In the genomic region with DNA sequence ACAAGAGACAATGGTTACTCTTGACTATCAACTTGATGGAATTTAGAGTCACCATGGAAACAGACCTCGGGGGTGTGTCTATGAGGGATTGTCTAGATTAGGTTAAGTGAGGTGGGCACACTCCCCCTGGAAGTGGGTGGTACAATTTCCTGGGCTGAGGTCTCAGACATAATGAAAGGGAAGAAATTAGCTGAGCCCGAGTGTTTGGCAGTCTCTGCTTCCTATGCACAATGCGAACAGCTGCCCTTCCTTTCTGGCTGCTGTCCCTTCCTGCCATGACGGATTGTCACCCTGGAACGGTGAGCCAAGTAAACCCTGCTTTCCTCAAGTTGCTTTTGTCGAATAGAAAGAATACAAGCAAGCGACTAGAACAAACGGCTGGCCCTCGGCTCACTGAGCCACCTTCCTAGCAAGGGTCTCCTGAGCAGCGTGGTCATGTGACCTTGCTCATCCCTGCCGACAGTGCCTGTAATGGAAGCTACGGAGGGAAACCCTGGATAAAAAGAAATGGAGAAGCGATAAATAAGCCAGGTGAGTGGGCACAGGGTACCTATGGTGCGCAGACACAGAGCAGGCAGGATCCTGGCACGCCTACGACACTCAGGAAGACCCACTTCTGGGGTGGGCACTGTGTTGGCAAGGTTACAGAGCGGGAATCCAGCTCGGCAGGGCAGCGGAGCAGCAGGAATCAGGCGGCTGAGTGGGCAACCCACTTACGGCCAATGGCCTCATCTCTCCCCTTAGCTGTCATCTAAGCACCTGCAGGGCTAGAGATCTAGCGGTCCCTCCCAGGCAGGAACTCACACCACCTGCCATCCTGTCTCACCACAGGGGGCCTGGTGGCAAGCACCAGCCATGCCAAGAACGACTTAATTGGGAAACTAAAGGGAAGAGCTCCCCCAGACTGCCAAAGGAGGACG, we compare ENCODE assay signal across 8 mouse cellular contexts.
DNase-seq lines count a peak whose midpoint lies in the region; ATAC-seq lines count a peak whose summit lies in the region.

No protein-coding gene starts in this region.

- no peaks in the 10 kb centered on the region for H3K36me3 ChIP-seq in forebrain, embryonic 13.5 days (ENCODE audit: poor library complexity, severe bottlenecking)
- no peaks in the 10 kb centered on the region for H3K36me3 ChIP-seq in midbrain, embryonic 12.5 days

- peak overlapping the region; percentile 88 for H3K27ac ChIP-seq in forebrain, embryonic 13.5 days
- H3K27ac ChIP-seq in midbrain, embryonic 12.5 days (replicated peaks), result peak overlapping the region; percentile 63

- H3K9me3 ChIP-seq in forebrain, embryonic 13.5 days (replicated peaks), result no peaks in the 10 kb centered on the region
- H3K9me3 ChIP-seq in midbrain, embryonic 12.5 days, result no peaks in the 10 kb centered on the region

- peaks cover 38% of the 10 kb centered on the region for H3K4me1 ChIP-seq in forebrain, embryonic 13.5 days
- H3K4me1 ChIP-seq in midbrain, embryonic 12.5 days, result peaks cover 27% of the 10 kb centered on the region

- ATAC-seq in frontal cortex, adult (ENCODE audit: low TSS enrichment), result peak; percentile 50; the same call in 1 of the 2 replicates
- peak; percentile 89 for ATAC-seq in forebrain, embryonic 13.5 days
- peak; percentile 67 for ATAC-seq in midbrain, embryonic 12.5 days (ENCODE audit: low FRiP score, low read depth)

- H3K9ac ChIP-seq in forebrain, embryonic 13.5 days, result peak overlapping the region; percentile 4; the same call in 1 of the 2 replicates
- H3K9ac ChIP-seq in midbrain, embryonic 12.5 days (replicated peaks), result no peak overlapping the region; the same call in 1 of the 2 replicates

- peak overlapping the region; percentile 53 for H3K4me2 ChIP-seq in forebrain, embryonic 13.5 days
- peak overlapping the region; percentile 41 for H3K4me2 ChIP-seq in midbrain, embryonic 12.5 days (replicated peaks)

- no peak for DNase-seq in frontal cortex, postnatal 14 days (ENCODE audit: low spot score in 2 of 2)
- peak; percentile 98 for DNase-seq in brain, adult 2 months (ENCODE audit: low read depth, low spot score)
- DNase-seq in kidney, postnatal 4 days, result peak; percentile 20 to 40
- DNase-seq in urinary bladder, postnatal 10 days (ENCODE audit: low spot score), result no peak
- no peak for DNase-seq in yolk sac, embryonic 10.5 days (ENCODE audit: low spot score)

- H3K27me3 ChIP-seq in forebrain, embryonic 13.5 days, result no peaks in the 10 kb centered on the region
- no peaks in the 10 kb centered on the region for H3K27me3 ChIP-seq in midbrain, embryonic 12.5 days

- 0 out of 2 replicates have a peak overlapping the region, but pooled peaks have one; percentile 6 for H3K4me3 ChIP-seq in forebrain, embryonic 13.5 days
- H3K4me3 ChIP-seq in midbrain, embryonic 12.5 days, result peak overlapping the region; percentile 21; the same call in 1 of the 2 replicates

- WGBS in forebrain, embryonic 13.5 days, result 31% methylated on average over 24 of the region's 24 CpGs
- WGBS in midbrain, embryonic 12.5 days, result 42% methylated on average over 24 of the region's 24 CpGs

Comparison
In these comparisons a context has a peak if more than half of its experiments do, and no peak if none do; other contexts are left out.
1. DNase-seq: peak in brain, adult 2 months (single experiment) and kidney, postnatal 4 days (2 of 2); none in frontal cortex, postnatal 14 days (0 of 2), urinary bladder, postnatal 10 days (single experiment) and yolk sac, embryonic 10.5 days (single experiment).
2. Peak in every context shown above with its lines, with median percentiles within 50 percentile points of each other: ATAC-seq.